Mouse (Mus musculus) embryonic facial prominence, embryonic 14.5 days (tissue): Measurements from ENCODE around the gene Gmds. TPM values are rescaled to one million over a fixed set of nuclear protein-coding genes. Genes with fewer than 3 reads are reported as not detected.

Experiments
- ATAC-seq: fragments of 200-750 bp; cut with Nextera tagmentation; 2 replicates; pipeline ENCODE4 v1.8.0; 2017; ENCODE audit warnings: low read depth, moderate number of reproducible peaks, moderate TSS enrichment
- DNase-seq: peaks from one replicate; pipeline ENCODE4 v3.0.0-alpha.2; 2015; ENCODE audit warnings: low spot score
- H3K27ac ChIP-seq: fragments of 300-500 bp; sonication (generic); replicated peaks from 2 replicates; pipeline ENCODE4 v1.5.1; 2014; ENCODE audit warnings: low read depth, mild to moderate bottlenecking, low read length, moderate library complexity
- H3K27me3 ChIP-seq: fragments of 300-500 bp; sonication (generic); replicated peaks from 2 replicates; pipeline ENCODE4 v1.6.1; 2014; ENCODE audit warnings: low read length; ENCODE audit not compliant: control insufficient read depth, insufficient read depth
- H3K36me3 ChIP-seq: fragments of 300-500 bp; sonication (generic); 2 replicates; pipeline ENCODE4 v1.6.1; 2014; ENCODE audit warnings: low read length, mixed read lengths; ENCODE audit not compliant: control insufficient read depth, insufficient read depth
- H3K4me1 ChIP-seq: fragments of 300-500 bp; sonication (generic); 2 replicates; pipeline ENCODE4 v1.6.1; 2014; ENCODE audit warnings: antibody characterized with exemption, low read length; ENCODE audit not compliant: control insufficient read depth, insufficient read depth
- H3K4me2 ChIP-seq: fragments of 300-500 bp; sonication (generic); 2 replicates; pipeline ENCODE4 v1.6.1; 2014; ENCODE audit warnings: low read depth, mild to moderate bottlenecking, low read length, moderate library complexity, mixed read lengths
- H3K4me3 ChIP-seq: fragments of 300-500 bp; sonication (generic); 2 replicates; pipeline ENCODE4 v1.5.1; 2014; ENCODE audit warnings: low read depth, mild to moderate bottlenecking, low read length
- H3K9ac ChIP-seq: fragments of 300-500 bp; sonication (generic); 2 replicates; pipeline ENCODE4 v1.6.1; 2014; ENCODE audit warnings: low read depth, mild to moderate bottlenecking, low read length, moderate library complexity, mixed read lengths
- H3K9me3 ChIP-seq: fragments of 300-500 bp; sonication (generic); 2 replicates; pipeline ENCODE4 v1.6.1; 2016; ENCODE audit warnings: low read length; ENCODE audit not compliant: control insufficient read depth
- WGBS: fragments of 180-500 bp; shearing (Covaris S2); extraction: QIAGEN DNeasy Blood & Tissue Kit; methylation state at CpG from one replicate; pipeline ENCODE4 v1.1.7; 2014; 5-methylcytosine and 5-hydroxymethylcytosine counted together
- polyA plus RNA-seq: library from polyadenylated mRNA; unstranded; fragments of >200 nt; fragmentation: Nextera tagmentation; extraction: Ambion mirVana; gene quantifications from 2 replicates; pipeline ENCODE4 v1.2.1, GENCODE M21; 2014

The Gmds gene
- polyA plus RNA-seq, 1 experiment from 2014 or later, result 39.4 TPM

DNA sequence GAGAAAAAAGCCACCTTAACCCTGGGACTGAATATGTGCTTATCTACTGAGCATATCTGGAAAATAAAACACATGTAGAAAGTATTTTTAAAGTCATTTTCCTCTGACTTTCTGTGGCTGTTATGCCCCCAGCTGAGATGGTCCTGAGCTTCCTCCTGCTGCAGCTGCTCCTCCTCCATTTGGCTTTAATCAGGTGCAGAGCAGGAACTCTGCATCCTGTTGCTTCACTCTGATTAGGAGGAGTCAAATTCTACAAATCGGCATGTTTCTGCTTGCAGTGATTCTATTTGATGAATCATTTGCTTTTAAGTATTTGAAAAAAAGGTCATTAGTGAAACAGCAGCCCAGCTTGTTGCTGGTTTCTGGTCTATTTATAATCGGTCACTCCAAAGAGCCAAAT lies 177.0 kb downstream of the Gmds start:
- Histone ChIP-seq H3K27me3 (no peaks in the 10 kb centered on the region), H3K27ac (no peak overlapping the region), H3K4me1 (no peaks in the 10 kb centered on the region), H3K9me3 (no peaks in the 10 kb centered on the region), H3K4me3 (no peak overlapping the region), H3K9ac (no peak overlapping the region), H3K4me2 (no peak overlapping the region), H3K36me3 (no peaks in the 10 kb centered on the region)
- peak; percentile 18 for DNase-seq
- WGBS, result 16% methylated on average over 2 of the region's 2 CpGs
- ATAC-seq, result no peak

DNA sequence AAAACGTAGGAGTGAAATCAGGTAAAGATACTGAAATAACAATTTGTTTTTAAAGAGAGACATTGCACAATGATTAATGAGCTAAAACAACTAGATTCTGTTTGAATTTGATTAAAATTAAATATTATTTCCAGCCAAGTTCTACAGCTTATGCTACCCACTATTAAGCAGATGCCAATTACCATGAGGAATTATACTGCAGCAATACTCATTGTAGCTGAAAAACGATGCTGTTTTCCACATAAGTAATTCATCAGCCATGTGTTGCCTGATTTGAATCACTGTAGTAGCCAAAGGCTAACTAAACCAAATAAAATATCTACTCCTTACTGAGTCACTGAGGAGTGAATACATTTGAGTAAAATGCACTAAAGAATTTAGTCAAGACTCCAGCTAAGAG lies 180.3 kb downstream of the Gmds start:
- WGBS, result 72% methylated on average over 2 of the region's 2 CpGs

DNA sequence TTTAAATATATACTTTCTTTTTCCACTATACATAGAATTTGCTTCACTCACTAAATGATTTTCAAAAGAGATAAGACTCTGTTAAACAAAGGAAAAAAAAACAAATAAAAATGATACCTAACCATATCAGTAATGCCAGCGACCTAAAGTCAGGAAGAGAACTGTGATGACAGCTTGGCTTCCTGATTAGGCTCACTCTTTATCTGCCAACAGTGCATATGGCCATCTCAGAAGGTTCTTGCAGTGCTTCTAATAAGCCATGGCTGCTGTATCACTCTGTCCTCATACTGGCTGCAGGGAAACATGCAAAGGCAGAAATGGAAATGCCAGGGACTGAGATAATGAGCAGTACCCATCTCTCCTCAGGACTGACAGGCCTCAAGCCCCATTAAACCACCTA lies 192.6 kb downstream of the Gmds start:
- Histone ChIP-seq H3K9ac (no peak overlapping the region), H3K27me3 (no peaks in the 10 kb centered on the region), H3K4me2 (no peak overlapping the region), H3K4me1 (no peaks in the 10 kb centered on the region), H3K9me3 (no peaks in the 10 kb centered on the region), H3K27ac (no peak overlapping the region), H3K36me3 (no peaks in the 10 kb centered on the region), H3K4me3 (no peak overlapping the region)
- WGBS, result 50% methylated on average over 1 of the region's 1 CpGs
- no peak for ATAC-seq
- no peak for DNase-seq

More for the DNA sequence above, 180.3 kb downstream of the Gmds start:
- DNase-seq (no peak), ATAC-seq (no peak)
- no peak overlapping the region for H3K9ac ChIP-seq
- no peaks in the 10 kb centered on the region for H3K4me1 ChIP-seq
- H3K9me3 ChIP-seq, result no peaks in the 10 kb centered on the region
- H3K36me3 ChIP-seq, result no peaks in the 10 kb centered on the region
- H3K4me3 ChIP-seq, result no peak overlapping the region
- no peak overlapping the region for H3K4me2 ChIP-seq
- H3K27me3 ChIP-seq, result no peaks in the 10 kb centered on the region
- H3K27ac ChIP-seq, result no peak overlapping the region

DNA sequence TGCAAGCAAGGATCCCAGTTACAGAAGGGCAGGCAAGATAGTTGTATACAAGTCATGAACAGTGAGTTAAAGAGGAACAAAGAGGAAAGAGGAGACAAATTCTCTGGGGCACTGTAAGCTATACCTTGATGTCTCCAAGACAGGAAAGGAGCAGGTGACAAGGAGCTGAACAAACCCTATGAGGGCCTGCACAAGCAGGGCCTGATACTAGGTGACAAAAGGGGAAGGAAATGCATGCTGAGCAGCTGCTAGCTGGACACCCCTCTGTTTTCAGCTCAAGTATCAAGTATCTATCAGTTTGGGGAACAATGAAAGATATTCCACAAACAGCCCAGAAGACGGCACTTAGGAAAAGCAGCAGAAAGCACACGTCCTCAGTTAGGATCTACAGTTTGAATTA lies 193.4 kb downstream of the Gmds start:
- H3K27me3 ChIP-seq, result no peaks in the 10 kb centered on the region
- 43% methylated on average over 2 of the region's 2 CpGs for WGBS
- no peaks in the 10 kb centered on the region for H3K9me3 ChIP-seq
- no peaks in the 10 kb centered on the region for H3K4me1 ChIP-seq
- H3K9ac ChIP-seq, result no peak overlapping the region
- no peak overlapping the region for H3K4me3 ChIP-seq
- no peak overlapping the region for H3K4me2 ChIP-seq
- H3K36me3 ChIP-seq, result no peaks in the 10 kb centered on the region
- ATAC-seq, result no peak
- H3K27ac ChIP-seq, result no peak overlapping the region
- DNase-seq, result no peak

DNA sequence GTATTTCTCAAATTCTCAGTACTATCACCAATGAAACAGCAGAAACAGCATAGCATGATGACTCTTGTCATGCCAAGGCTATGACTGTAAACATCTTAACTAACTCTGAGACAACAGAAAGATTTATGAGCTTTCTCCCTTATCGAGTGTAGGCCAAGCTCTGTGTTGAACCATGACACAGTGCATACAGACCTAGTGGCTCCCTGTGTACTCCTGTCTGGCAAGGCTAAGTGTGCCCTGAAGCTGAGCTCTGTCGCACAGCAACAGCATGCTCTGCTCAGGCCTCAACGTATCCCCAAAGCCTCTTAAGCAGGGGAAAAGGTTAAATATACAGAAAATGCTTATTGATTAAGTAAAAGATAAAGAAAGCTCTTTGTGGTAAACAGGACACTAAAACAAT lies 194.9 kb downstream of the Gmds start:
- H3K9me3 ChIP-seq, result no peaks in the 10 kb centered on the region
- WGBS, result 64% methylated on average over 3 of the region's 3 CpGs
- H3K4me1 ChIP-seq, result no peaks in the 10 kb centered on the region
- ATAC-seq (no peak), DNase-seq (no peak)
- no peaks in the 10 kb centered on the region for H3K27me3 ChIP-seq
- no peak overlapping the region for H3K4me3 ChIP-seq
- no peaks in the 10 kb centered on the region for H3K36me3 ChIP-seq
- no peak overlapping the region for H3K9ac ChIP-seq
- H3K27ac ChIP-seq, result no peak overlapping the region
- no peak overlapping the region for H3K4me2 ChIP-seq

DNA sequence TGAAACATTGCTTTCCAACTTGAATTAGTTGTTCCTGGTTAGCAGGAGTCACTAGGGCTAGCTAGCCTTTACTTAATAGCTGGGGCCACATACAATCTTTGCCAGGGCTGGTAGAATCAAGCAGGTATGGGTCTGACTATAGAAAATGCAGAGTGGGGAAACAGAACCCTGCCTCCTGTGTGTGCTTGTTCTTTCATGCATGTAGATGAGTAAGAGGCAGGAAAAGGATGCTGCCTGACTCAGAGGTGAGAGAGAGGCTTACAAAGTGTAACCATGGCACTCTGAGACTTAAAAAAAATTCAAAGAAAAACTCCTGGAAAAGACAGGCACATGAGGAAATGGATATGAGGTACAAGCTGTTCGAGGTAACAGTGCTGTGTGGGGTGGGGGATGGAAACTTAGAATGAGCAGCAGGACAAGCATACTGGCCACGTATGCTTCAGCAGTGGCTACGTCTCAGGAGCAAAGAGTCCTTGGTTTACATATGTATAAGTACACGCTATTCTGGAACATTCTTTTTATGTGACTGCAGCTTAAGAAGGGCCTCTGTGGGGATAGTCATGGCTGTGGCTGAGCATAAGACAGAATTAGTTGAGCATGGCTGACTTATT lies 203.8 kb downstream of the Gmds start:
- Histone ChIP-seq H3K27ac (no peak overlapping the region), H3K27me3 (no peaks in the 10 kb centered on the region), H3K9ac (no peak overlapping the region), H3K4me2 (no peak overlapping the region), H3K9me3 (no peaks in the 10 kb centered on the region), H3K4me3 (no peak overlapping the region), H3K36me3 (no peaks in the 10 kb centered on the region), H3K4me1 (no peaks in the 10 kb centered on the region)
- ATAC-seq (no peak), DNase-seq (no peak)
- 68% methylated on average over 4 of the region's 4 CpGs for WGBS

DNA sequence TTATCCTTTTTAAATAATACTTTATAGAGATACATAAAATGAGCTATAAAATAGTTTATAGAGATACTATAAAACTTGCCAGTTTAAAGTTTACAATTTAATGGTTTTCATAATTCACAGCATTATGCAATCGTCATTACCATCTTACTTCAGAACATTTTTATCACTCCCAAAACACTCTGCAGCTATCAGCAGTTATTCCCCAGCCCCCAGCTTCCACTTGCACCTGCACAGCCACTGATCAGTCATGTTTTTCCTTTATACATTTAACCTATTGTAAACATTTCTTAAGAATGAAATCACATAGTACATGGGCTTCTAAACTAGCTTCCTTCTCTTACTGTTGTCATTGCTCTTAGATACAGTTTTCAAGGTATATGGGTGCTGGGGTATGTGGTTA lies 208.6 kb downstream of the Gmds start:
- H3K4me1 ChIP-seq, result no peaks in the 10 kb centered on the region
- no peak overlapping the region for H3K27ac ChIP-seq
- no peaks in the 10 kb centered on the region for H3K27me3 ChIP-seq
- DNase-seq (no peak), ATAC-seq (no peak)
- H3K4me2 ChIP-seq, result no peak overlapping the region
- no peak overlapping the region for H3K4me3 ChIP-seq
- H3K9ac ChIP-seq, result no peak overlapping the region
- 80% methylated on average over 1 of the region's 1 CpGs for WGBS
- H3K9me3 ChIP-seq, result no peaks in the 10 kb centered on the region
- no peaks in the 10 kb centered on the region for H3K36me3 ChIP-seq

DNA sequence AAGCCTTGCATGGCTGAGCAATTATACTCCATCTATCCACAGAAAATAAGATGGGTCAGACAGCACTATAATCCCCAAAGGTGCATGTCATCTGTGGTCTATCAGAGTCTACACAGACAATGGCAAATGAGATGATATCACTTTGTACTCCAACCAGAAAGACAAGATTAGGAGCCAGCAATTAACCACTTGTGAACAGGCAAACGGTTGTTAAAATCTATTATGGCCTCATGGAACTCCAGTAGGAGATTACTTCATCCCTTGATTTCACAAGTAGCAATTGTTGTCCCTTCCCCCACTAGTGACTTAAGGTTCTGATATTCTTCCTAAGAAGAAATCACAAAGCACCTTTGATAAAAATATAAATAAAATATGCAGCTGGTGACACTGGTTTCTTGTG lies 220.2 kb downstream of the Gmds start:
- Histone ChIP-seq H3K4me2 (no peak overlapping the region), H3K27me3 (no peaks in the 10 kb centered on the region), H3K9me3 (no peaks in the 10 kb centered on the region), H3K4me1 (no peaks in the 10 kb centered on the region), H3K36me3 (no peaks in the 10 kb centered on the region), H3K27ac (no peak overlapping the region), H3K9ac (no peak overlapping the region), H3K4me3 (no peak overlapping the region)
- no peak for ATAC-seq
- DNase-seq, result no peak
- 69% methylated on average over 1 of the region's 1 CpGs for WGBS

DNA sequence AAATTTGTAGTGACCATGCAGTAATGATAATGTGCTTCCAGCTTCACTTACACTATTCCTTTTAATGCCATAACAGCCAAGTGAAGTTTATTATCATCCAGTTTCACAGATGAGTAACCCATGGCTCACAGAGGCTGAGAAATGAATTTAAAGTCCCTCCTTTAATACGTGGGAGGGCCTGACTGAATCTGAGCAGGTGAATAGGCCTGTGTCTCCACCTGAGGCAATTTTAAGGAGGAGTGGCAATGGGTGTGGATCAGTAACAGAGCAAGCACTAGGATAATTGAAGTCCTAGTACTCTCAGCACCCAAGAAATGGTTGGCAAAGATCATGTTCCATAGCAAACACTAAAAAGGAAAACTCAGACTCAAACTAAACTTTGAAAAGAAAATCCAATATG lies 223.1 kb downstream of the Gmds start:
- H3K36me3 ChIP-seq, result no peaks in the 10 kb centered on the region
- ATAC-seq (no peak), DNase-seq (no peak)
- no peak overlapping the region for H3K4me3 ChIP-seq
- WGBS, result 67% methylated on average over 1 of the region's 1 CpGs
- H3K27me3 ChIP-seq, result no peaks in the 10 kb centered on the region
- no peaks in the 10 kb centered on the region for H3K9me3 ChIP-seq
- H3K27ac ChIP-seq, result no peak overlapping the region
- no peaks in the 10 kb centered on the region for H3K4me1 ChIP-seq
- no peak overlapping the region for H3K4me2 ChIP-seq
- H3K9ac ChIP-seq, result no peak overlapping the region
